Mouse (Mus musculus) kidney, postnatal 10 days (tissue): ENCODE measurements around the gene Ptpn23.
A peak's percentile ranks its signal among the peaks of the same experiment; 100 is the strongest.
"Not testable (repeated sequence)": the region's sequence is repeated elsewhere in the genome, so short reads cannot be mapped to it uniquely, and the experiment has no call there.

Experiments used
- DNase-seq: peaks from one replicate; pipeline ENCODE4 v3.0.0; 2021; ENCODE audit warnings: mixed read lengths

The Ptpn23 gene

DNA sequence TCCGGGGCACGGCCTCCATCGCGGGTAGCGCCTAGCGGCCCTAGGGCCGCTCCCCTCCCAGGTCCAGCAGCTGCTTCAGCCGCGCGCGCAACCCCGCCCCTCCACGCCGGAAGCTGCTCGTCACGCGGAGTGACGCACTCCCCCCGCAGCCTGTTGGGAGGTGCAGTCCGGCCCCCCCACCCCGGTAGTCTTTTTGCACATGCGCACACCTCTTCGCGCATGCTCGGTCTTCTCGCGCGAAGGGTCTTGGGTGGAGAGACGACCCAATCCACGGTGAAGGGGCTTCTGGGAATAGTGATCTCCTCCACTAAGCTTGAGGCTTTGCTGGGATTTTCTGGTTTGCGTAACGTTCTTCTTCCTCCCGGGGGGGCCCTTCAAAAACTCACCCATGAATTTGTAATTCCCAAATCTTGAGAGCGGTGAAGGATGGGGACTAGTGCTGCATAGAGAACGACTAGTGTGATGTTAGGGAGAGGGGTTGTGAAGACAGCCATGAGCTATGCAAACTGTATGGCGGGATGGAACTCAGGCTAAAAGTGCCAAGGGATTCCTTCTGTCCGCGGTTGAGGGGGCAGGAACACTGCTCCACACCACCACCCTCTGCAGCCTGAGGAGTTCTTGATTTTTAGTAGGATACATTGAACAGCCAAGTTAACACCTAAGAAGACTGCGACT lies at the start of gene Ptpn23:
Ptpn23 (minus strand) TSS at position 115 of the 675 bp plus-strand sequence.
- peak; percentile 98 for DNase-seq

DNA sequence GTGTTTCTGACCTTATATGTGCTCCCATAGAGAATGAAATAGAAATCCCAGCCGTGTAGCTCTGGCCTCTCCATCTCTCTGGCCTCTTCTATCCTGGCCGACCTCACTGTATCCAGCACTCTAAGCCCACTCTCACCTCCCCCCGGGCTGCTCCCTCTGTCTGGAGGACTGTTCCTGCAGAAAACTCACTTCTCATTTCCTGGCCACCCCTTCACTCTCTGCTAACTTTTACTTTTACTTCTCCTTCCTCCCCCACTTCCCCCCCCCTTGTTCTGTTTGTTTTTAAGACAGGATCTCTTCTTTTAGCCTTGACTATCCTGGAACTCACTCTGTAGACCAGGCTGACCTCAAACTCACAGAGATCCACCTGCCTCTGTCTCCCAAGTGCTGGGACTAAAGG lies 44.5 kb upstream of the Ptpn23 start:
- no peak for DNase-seq

DNA sequence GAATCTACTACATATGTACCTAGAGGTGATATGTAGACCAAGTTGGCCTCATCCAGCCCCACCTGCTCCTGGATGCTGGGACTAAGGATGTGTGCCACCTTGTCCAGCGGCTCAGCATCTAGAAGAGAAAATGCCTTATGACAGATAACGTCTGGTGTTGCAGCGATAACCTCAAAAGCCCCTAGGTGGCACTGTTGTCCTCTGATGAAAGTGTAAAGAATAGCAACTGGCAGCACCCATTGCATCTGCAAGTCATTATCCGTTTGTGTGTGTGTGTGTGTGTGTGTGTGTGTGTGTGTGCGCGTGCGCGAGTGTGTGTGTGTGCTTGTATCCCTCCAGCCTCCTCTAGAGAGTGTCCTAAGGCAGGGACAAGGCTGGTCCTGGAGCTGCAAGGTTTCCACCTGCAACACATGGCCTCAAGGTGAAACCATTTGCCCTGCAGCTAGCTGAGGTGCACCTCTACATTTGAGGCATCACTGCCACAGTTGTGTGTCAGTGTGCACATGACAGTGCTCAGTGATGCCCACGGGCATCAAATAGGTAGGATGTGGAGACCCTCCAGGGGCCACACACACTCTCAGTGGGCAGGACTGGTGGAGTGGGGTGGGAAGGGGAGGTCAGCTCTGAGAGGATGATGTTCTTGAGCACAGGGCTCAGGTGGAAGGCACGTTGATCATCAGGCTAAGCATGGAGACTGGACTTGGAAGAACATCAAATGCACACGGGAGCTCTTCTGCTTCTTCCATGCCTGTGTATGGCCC lies 41.0 kb upstream of the Ptpn23 start:
- peak; percentile 85 for DNase-seq

DNA sequence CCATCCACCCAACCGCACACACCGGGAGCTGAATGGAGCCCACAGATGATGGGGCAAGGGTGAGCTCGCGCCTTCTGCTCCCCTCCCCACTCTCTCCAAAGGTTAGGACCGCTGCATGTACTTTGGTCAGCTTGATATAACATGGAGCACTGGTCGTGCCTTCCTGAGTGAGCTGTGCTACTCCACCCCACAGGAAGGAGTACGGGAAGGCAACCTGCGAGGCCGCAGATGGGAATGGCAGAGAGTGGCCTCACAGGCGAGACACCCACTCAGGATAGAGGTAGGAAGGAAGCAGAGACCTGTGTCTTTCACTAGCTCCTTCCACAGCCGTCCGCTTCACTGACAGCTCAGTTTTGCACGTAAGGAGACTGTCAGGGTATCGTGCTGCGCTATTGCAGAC lies 40.3 kb upstream of the Ptpn23 start:
- no peak for DNase-seq

DNA sequence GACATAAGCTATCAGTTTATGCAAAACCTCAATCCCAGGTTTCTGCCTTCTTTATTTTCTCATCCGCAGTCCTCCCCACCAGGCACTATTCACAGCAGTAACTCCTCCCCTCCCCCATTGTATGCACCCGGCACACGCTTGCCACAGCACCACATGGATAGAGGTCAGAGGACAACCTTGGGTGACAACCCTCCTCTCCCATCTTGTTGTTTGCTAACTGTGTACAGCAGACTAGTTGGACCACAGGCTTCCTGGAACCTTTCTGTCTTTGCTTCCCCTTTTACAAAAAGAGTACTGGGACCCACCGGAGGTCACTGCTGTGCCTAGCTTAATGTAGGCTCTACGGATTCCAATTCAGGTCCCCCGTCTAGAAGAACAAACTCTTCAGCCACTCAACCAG lies 32.5 kb upstream of the Ptpn23 start:
- no peak for DNase-seq

DNA sequence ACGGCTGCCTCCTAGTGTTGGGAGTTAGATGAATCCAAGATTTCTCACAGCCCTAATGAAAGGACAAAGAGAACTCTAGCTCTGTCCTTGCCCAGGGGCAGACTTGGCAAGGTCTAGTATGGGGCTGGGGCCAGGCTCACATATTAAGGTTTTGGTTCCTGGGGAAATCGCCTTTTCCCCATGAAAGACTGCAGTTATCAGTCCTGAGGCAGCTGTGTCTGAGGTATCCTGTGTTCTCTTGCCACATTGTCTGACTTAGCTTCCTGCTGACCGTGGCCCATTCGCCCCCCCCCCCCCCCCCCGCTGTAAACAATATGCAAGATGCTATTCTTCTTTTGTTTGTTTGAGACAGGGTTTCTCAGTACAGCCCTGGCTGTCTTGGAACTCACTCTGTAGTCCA lies 32.0 kb upstream of the Ptpn23 start:
- DNase-seq, result no peak

DNA sequence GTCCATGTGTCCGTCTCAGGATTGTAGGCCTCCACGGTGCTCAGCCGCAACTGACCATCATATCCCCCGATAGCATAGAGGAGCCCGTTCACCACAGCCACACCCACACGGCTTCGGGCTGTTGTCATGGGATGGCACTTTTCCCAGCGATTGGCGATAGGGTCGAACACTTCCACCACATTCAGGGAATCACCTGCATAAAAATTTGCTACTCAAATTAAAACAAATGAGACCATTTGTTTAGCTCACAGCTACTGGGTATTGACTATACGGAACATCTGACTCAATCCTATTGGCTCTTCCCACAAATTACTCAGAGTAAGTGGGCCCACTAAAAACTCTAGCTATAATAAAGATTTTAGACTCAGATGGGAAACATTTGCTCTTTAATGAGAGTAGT lies 28.0 kb upstream of the Ptpn23 start:
- no peak for DNase-seq

DNA sequence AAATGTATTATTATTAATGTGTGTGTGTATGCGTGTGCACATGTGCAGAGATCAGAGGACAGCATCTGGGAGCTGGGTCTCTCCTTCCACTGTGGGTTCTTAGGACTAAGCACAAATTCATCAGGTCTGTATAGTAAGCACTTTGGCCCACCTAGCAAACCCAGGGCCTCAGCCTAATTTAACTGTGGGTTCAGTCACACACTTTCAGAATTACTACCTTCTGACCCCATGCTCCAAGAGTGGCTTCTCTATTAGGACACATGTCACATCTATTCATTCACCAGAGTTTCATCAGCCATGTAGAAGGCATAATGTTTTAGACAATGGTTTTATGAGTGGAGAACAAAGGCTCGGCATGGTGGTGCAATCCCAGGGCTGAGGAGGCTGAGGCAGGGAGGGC lies 25.0 kb upstream of the Ptpn23 start:
- DNase-seq, result no peak

DNA sequence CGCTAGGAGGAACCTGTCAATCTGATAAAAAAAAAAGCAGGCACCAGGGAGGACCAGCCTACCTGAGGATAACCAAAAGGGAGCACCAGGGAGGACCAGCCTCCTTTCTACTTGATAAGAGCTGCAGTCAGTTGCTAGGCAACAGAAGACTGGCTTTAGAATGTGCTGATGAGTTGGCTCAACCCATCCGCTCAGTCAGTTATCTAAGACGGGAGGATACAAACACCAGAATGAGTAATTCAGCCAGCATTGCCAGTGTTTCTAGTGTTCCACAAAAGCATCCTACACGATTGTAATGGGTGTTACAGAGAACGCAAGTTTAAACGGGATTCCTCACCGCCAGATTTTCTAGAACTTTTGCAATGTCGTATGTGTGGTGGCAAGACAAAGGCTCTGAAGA lies 23.2 kb upstream of the Ptpn23 start:
- DNase-seq, result no peak

DNA sequence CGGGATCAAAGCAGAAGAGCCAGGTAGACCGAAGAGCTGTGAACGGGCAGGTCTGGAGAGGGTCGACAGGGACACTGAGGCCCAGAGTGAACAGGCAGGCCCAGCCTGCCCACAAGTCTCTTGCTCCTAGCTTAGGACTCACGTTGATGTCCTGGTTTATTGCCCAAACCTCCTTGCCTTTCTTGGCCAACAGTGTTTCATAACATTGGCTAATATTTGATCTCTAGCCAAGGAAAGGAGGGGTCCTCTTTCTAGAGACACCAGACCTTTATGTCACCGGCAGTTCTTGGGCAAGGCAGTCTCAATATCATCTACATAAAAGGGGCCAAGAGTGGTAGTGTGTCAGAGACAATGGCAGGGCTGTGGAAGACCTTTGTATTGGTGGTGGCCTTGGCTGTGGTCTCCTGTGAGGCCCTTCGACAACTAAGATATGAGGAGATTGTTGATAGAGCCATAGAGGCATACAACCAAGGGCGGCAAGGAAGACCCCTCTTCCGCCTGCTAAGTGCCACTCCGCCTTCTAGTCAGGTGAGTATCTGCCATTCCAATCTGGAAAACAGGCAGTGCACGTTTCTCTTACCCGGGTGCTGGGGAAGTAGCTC lies 11.6 kb upstream of the Ptpn23 start, which contains the start of gene Ngp:
Ngp (plus strand) TSS at position 237 of the 602 bp plus-strand sequence.
- DNase-seq, result no peak

DNA sequence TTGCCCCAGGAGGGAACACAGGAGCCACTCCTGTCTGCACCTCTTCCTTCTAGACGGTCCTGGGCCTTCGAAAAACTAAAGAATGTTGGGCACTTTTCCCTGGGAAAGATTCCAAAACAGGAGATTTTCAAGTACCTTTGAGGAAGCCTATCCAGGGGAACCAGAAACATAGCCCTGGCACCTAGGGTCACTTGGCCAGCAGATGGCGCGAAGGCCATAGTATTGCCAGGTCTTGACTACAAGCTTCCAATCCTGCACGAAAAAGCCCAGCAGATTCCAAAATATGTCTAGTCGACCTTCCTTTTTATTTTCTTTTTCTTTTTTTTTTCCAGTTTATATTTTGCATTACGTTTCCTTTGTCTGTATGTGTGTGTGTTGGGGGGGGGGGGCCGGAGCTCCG lies 5.8 kb upstream of the Ptpn23 start:
- peak; percentile 74 for DNase-seq

DNA sequence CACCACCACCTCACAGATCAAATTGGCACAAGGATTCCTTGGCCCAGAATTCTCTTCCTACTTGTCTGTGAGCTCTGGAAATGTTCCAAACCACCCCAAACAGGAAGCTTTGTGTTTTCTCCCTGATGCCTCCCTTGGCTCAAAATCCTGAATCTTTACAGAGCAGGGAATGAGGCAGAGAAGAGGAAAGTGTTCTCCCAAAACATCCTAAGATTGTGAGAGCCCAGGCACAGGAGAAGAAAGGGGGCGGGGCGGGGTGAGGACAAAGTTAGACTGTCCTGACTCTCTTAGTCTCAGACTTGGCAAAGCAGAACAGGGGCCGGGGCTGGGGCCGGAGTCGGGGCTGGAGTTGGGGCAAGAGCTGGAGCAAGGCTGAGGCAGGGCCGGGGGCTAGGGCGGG lies 4.9 kb upstream of the Ptpn23 start:
- peak; percentile 44 for DNase-seq

DNA sequence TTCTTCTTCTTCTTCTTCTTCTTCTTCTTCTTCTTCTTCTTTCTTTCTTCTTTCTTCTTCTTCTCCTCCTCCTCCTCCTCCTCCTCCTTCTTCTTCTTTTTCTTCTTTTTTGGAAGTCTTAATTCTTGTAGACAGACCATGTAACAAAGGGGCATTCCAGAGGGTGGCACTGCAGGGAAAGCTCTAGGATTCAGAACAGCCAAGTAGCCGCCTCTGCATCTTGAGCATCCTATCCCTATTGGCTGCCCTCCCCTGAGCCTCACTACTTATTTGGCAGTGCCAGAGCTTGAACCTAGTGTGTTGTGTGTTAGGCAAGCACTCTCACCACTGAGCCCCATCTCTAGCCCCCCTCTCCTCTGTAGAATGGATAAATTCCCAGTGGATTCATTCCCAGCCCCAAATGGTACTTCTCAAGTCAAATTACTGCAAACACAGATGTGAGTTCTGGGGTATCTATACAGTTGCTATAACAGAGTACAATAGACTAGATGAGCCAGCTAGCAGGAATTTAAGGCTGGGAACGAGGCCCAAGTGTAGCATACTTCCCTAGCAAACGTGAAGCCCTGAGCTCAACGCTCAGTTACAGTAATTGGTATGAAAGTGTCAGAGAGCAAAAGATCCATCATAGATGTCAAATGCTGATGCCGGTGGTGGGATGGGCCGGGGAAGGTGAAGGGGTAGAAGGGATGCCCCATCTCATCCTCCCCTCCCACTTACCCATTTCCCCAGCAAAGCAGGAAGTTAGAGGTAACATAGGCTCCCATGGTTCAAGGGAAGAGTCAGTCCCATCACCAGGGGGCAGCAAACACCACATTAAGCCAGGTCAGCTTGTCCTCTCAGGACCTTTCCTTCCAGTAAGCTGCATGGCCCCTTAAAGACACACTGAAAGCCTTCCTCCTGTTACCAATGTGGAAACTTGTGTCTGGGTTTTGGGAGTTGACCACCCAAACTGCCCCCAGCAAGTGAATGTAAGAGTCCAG lies 3.2 kb upstream of the Ptpn23 start:
- DNase-seq, result peak; percentile 91

DNA sequence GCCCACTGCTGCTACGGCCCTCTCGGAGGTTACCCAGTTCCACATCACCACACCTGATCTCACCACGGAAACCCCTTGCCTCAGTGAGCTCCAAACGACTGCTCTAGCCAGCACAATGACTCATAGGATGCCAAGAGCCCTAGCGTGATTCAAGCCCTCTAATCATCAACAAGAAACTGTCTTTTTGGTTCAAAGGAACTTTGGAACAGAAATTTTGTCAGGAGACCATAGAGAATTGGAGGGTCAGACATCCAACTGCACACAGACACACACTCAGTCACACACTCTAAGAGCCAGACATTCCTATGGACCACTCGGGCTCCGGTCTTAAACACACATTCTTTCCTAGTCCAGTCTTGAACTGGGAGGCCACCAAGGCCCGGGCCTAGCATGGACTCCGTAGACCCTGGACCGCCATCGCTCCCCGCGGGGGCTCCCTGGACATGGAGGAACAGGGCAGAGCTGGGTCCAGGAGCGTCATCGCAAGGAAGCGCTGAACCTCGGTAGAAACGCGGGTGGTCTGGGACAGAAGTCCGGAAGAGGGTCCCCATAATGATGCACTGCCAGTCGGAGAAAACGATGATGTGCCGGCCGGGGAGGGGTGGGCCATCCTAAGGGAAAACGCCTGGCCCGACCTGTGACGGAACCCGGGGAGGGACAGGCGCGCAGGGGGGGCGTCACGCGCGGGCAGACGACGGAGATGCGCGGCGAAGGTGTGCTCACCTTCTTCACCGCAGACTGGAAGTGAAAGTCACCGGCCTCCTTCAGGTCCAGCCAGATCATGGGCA lies 508 bp downstream of the Ptpn23 start:
- DNase-seq, result no peak

DNA sequence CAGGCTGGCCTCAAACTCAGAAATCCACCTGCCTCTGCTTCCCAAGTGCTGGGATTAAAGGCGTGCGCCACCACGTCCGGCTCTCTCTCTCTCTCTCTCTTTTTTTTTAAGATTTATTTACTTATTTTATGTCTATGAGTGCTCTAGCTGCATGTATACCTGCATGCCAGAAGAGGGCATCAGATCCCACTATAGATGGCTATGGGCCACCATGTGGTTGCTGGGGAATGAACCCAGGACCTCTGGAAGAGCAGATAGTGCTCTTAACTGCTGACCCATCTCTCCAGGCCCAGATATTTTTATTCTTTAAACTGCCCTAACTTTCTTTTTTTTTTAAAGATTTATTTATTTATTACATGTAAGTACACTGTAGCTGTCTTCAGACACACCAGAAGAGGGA lies 4.8 kb downstream of the Ptpn23 start:
- DNase-seq, result not testable (repeated sequence)

DNA sequence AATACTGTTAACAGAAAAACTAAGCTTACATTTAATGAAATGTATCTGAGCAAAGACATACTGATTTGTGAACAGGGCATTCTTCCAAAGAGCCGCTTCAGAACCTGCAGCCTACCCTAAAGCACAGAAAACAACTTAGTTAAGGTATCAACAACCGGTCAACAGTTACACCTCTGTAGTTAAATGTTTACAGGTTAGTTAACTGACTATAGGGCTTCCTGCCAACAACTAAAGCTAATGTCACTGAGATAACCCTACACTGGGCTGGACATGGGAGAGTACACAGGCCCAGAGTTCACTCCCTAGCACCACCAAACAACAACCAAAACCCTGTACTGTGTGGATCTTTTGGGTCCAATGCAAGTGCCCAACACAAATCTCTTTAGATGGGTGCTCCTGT lies 5.3 kb downstream of the Ptpn23 start:
- no peak for DNase-seq

DNA sequence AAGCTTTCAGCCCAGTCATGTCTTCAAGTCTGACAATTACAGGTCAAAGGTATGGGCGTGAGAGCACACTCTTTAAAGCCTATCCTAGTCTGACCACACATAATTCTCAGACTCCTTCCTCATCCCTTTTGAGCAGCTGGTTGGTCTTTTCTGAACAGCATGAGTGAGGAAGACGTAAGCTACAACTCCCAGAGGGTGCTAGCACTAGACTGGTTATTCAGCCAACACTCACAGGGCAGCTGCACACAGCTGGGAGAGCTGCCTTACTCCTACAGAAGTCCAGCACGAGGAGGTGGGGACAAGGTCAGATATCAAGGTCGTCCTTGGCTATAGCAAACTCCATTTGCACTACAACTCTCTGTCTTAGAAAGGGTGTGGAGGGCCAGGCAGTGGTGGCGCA lies 7.4 kb downstream of the Ptpn23 start:
- peak; percentile 78 for DNase-seq

DNA sequence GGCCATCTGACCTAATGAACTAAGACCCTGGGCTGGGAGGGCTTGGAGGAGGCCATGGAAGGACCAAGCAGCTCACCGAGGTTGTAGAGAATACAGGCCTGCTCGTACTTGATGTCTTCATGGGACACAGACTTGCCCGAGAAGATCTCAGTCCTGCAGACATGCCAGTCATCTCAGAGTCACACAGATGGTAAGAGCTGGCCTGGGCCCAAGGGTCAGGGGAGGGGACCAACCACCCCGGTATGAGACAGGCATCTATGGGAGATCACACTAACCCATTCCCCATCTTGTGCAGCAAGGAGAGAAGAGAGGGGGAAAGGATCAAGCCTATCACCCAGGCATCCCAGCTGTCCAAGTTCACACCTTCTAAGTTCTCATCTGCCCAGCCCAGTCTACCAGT lies 14.7 kb downstream of the Ptpn23 start:
- no peak for DNase-seq

DNA sequence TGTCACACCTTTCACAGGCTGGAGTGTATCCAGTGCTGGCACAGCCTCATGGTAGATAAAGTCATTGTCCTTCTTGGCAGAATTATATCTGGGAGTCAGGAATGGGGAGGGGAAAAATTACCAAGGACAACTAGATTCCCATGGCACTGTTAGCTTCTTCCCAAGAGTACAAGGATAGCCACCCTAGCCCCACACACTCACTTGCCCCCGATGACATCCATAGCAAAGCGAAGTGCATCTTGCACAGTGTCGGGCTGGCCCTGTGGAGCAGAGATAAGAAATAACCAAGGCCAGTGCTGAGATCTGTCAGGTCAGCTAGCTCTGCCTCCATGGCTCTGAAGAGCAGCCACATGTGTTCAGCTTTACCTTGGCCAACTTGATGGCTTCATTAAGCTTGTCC lies 17.2 kb downstream of the Ptpn23 start:
- DNase-seq, result no peak

DNA sequence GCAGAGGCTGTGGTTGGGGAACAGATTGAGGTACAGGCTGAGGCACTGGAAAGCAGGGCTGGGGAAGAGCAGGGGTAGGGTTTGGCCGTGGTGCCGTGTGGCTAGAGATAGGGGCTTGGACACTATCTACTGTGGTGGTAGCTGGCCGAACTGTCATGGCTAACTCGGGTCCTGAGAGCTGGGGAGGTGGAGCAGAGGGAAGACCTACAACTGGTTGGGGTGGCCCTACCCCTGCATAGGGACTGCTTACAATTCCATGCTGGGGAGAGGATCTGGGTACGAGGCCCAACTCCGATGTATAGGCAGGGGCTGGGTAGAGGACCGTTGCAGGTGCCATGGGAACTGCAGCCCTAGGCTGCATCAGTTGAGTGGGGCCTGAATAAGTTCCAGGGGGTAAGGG lies 20.0 kb downstream of the Ptpn23 start:
- no peak for DNase-seq

DNA sequence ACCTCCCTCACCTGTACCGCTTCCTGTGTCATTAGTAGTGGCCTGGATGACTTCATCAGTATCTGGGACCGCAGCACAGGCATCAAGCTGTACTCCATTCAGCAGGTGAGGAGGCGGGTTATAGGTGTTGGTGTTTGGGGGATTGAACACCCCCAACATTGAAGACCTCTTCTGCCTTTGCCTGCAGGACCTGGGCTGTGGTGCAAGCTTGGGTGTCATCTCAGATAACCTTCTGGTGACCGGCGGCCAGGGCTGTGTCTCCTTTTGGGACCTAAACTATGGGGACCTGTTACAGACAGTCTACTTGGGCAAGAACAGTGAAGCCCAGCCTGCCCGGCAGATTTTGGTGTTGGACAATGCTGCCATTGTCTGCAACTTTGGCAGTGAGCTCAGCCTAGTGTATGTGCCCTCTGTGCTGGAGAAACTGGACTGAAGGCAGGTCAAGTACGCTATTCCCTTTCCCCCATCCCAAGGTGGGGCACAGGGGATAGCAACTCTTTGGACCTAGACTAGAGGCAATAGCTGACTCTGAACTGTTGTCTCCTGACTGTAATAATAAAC lies 23.6 kb downstream of the Ptpn23 start:
- no peak for DNase-seq

DNA sequence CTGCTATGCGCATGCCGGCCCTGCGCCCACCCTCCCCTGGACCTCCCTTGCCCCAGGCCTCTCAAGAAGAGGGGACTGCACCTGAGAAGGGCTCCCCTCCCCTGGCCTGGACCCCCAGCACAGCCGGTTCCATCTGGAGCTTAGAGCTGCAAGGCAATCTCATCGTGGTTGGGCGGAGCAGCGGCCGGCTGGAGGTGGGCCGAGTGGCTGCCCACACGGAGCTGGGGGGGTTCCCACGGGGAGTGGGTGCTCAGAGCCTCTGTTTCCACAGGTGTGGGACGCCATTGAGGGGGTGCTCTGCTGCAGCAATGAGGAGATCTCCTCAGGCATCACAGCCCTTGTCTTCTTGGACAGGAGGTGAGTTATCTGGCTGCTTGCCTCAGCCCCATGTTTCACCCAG lies 26.7 kb downstream of the Ptpn23 start:
- DNase-seq, result no peak
